In the genomic region with DNA sequence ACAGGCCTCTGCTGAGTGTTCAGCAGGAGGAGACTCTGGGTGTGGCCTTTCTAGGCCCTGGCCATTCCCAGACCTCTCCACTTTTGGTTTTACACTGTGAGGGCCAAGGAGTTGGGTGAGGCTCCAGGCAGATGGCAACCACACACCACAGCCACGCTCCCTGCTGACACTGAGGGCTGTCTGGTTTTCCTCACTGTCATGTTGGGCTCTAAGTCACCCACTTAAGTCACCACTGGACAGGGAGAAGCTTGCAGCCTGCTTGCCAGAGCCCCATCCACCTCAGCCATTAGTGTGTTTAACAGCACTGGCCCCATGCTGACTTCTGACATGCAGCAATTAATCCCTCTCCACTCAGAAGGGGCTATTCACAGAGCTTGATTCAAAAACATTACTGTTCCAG, we compare ENCODE assay signal across 13 mouse cellular contexts.
DNase-seq lines count a peak whose midpoint lies in the region; ATAC-seq lines count a peak whose summit lies in the region.
"Had no signal": no experiment of that assay in that cellular context is flagged by ENCODE, and none has a peak within 500 bp of the region (broad histone marks: within the 10 kb centered on the region; RNA-seq: fewer than 3 reads in every experiment).

No protein-coding gene starts in this region.

- H3K4me3 ChIP-seq in liver, embryonic 12.5 days = no peak overlapping the region

- H3K36me3 ChIP-seq in liver, embryonic 12.5 days = no peaks in the 10 kb centered on the region

- no peak overlapping the region for H3K9ac ChIP-seq in liver, embryonic 12.5 days
- H3K9ac ChIP-seq: lung, embryonic 14.5 days had no signal

- H3K9me3 ChIP-seq in liver, embryonic 12.5 days (replicated peaks) = no peaks in the 10 kb centered on the region

- peak; percentile 17 for DNase-seq in retina, postnatal 1 day
- no peak for DNase-seq in retina, embryonic 14.5 days (ENCODE audit: low spot score)
- peak; percentile 98 for DNase-seq in heart, adult 11 months
- peak; percentile 33 to 52 for DNase-seq in heart, postnatal 14 days
- peak; percentile 23 for DNase-seq in yolk sac, embryonic 10.5 days (ENCODE audit: low spot score)
- DNase-seq in ovary, postnatal 14 days (ENCODE audit: low spot score) = no peak
- no peak for DNase-seq in cerebellum, adult 9-10 months
- DNase-seq: cerebellum, adult 11 months; gastrocnemius, postnatal 36 days; lung, embryonic 14.5 days; midbrain, embryonic 14.5 days had no signal

- H3K4me2 ChIP-seq in liver, embryonic 12.5 days = no peak overlapping the region
- H3K4me2 ChIP-seq: lung, embryonic 14.5 days had no signal

- no peak overlapping the region for H3K27ac ChIP-seq in liver, embryonic 12.5 days
- H3K27ac ChIP-seq: kidney, postnatal 0 days had no signal

- H3K27me3 ChIP-seq in liver, embryonic 12.5 days (replicated peaks) = no peaks in the 10 kb centered on the region

- 47% methylated on average over 1 of the region's 1 CpGs for WGBS in liver, embryonic 12.5 days (ENCODE audit: insufficient replicate concordance)

- intact Hi-C loops in heart, postnatal 14 days (cut with DNase I) = no loop called here

- H3K4me1 ChIP-seq in liver, embryonic 12.5 days = no peaks in the 10 kb centered on the region

- ATAC-seq in liver, embryonic 12.5 days = no peak

Comparison
In these comparisons a context has a peak if more than half of its experiments do, and no peak if none do; other contexts are left out.
1. DNase-seq: peak in retina, postnatal 1 day (single experiment), heart, adult 11 months (single experiment), heart, postnatal 14 days (2 of 2) and yolk sac, embryonic 10.5 days (single experiment); none in retina, embryonic 14.5 days (single experiment), ovary, postnatal 14 days (single experiment) and cerebellum, adult 9-10 months (single experiment).